Mouse (Mus musculus): ENCODE results near the gene Prcc.

GRCm38 (mm10) chr3:87935201-87935600 lies 49.8 kb upstream of the Prcc start:
- TF ChIP-seq EP300 (optimal IDR thresholded peaks at IDR 0.05) (no peak), CTCF (IDR thresholded peaks at IDR 0.05; ENCODE audit: low read depth) (no peak)
